Mouse (Mus musculus) naive thymus-derived CD4-positive, alpha-beta T cell, adult 2 months (primary cell): ENCODE measurements around the gene Wdr13.

Experiments
- DNase-seq: peaks from one replicate; pipeline ENCODE4 v3.0.0-alpha.2; 2011; ENCODE audit warnings: low read depth

Gene Wdr13

DNA sequence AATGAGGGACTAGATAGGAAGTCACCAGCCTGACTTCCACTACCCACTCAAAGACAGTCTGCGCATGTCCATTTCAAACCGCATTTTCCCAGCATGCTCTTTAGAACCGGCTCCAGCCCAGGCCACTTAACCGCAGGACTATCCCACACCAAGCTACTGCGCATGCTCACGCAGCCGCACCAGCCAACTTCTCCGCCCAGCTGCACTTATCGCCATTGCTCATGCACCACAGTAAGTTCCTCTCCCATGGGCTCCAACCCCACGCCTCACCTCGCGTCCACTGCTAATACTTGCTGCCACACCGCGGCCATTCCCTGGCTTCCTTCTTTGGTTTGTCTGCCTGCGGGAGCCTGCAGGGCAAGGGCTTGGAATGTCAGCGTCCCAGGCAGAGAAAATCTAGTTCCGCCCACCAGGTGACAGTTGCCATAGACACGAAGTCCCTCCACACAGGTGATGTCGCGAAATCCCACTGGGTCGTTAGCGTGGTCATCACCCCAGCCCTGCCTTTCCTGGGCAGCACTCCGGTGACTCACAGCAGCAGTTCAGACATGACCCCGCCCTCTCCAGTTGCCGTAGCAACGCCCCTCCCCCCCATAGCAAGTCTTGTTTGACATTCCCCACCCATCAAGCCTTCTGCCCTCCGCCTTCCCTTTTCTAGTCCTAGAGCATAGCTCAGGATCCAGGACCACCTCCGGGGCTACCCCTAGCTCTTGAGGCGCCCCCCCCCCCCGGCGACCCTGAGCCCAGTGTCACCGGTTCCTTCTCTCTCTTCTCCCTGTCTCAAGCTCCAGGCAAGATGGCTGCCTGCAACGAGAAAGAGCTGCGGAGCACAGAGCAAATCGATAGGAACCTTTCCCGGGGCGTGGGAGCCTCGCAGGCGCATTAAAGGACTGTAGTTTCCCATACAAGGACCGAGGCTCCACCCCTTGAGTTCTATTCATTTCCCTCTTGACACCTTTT lies at the start of gene Wdr13:
Wdr13 (minus strand) TSS at position 876 of the 960 bp plus-strand sequence.
- peak; percentile 93 for DNase-seq

DNA sequence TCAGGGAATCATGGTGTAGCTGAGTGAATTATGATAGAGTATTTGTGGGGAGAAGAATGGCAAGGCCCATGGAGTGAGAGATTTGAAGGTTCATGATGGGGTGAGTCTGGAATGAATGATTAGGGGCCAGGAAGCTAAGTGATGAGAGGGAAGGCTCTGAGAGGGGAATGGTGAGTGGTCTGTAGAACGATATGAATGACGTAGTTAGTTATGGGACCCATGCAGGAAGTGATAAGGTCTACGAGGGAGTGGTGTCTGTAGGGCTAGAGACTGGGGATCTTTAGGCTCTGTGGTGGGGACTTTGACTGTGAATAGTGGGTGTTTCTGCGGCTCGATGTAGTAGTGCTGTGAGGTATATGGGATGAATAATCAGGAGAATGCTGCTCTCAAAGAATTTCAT lies 47.0 kb upstream of the Wdr13 start:
- DNase-seq: no peak

DNA sequence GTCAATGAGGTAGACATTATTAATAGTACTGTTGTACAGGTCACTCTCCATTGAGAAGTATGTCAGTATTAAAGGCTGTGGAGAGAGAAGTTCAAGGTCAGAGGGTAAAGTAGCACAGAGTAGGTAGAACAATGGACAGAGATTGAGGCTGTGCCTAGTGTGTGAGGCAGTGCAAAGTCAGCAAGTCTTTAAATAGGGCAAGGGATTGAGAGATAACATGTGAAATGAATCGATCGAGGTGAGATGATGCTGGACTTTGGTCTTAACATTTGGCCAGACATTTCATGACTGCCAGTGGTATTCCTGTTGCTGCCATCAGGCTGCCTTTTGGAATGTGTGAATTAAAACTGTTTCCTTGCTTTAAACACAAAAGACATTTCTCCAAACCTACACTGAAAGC lies 46.2 kb upstream of the Wdr13 start:
- no peak for DNase-seq

DNA sequence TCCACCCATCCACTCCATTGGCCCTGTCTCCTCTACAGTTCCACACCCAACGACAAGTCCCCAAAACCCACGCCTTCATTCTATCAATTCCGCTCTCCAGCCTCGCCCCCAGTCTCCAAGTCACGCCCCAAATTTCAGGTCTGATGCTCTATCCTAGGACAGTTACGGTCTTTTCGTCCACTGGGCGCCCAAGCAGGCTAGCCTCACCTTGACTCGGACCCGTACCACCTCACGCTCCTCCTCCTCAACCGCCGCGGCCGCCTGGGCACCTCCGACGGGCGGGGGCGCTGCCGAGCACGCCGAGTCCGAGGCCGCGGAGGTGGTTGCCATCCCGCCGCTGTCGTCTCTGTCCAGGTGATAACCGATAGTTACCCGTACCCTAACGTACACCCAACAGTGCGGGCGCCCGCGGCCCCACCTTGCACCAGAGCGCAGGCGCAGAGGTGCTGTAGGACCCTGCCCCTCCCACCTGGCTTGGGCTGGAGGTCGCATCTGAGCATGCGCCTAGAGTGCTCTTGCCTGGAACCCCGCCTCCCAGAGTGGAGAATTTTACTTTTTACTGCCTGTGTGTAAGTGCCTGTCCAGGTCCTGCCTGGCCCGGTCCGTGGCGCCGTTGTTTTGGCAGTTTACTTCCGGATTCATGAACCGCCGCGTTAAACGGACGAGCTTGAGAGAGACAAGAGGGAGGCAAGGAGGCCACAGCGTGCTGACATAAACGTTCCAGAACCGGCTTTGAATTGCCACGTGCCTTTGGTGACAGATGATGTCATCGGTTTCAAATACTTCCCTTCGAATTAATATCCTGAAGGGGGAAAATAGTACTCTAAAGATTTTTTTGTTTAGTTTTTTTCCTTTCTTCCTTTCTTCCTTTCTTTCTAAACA lies 43.1 kb upstream of the Wdr13 start, which contains the start of gene Tbc1d25:
Tbc1d25 (minus strand) TSS at position 678 of the 882 bp plus-strand sequence.
- peak; percentile 93 for DNase-seq

DNA sequence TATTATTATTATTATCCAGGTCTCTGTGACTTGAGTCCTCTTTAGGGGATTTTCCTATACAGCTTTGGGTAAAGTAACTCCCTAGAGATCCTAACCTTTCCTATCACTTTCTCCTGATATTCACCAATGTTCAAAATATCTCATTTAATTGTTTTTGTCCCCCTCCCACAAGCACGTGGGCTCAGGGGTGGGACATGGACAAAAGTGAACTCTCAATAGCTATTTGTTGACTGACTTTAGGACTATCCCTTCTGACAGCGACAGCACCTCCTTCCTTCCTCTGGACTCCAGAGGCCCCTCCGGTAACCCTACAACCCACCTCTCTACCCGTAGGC lies 42.4 kb upstream of the Wdr13 start:
- no peak for DNase-seq

DNA sequence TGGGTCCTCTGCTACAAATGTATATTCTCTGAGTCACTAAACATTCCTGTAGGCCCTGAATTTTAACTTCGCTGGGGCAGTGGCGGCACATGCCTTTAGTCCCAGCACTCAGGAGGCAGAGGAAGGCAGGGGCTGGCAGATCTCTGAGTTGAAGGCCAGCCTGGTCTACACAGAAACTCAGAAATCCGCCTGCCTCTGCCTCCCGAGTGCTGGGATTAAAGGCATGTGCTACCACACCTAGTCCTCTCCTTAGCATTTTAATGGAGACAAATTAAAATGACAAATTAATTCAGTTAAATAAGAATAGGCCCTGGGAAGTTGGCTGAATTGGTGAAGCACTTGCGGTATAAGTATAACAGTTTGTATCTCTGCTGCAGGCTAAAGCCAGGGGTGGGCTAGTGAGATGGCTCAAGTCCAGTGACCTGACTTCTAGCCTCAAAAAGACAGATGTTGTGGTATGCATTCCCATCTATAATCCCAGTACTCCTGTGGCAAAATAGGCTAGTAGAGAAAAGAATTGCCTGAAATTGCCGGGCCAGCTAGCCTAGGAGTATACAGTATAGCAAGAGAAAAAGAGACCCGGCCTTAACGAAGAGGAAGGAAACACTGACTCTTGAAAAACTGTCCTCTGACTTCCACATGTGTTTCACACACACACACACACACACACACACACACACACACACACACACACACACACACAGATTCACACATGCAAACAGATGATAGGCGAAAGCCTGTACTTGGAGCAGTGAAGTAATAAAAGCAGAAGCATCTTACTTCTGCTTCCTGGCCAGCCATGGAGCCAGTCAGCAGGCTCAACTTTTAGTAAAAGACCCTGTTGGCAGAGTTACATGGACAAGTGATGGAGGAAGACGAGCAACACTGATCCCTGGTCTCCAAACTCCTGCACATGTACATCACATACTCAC lies 35.3 kb upstream of the Wdr13 start:
- DNase-seq: no peak

DNA sequence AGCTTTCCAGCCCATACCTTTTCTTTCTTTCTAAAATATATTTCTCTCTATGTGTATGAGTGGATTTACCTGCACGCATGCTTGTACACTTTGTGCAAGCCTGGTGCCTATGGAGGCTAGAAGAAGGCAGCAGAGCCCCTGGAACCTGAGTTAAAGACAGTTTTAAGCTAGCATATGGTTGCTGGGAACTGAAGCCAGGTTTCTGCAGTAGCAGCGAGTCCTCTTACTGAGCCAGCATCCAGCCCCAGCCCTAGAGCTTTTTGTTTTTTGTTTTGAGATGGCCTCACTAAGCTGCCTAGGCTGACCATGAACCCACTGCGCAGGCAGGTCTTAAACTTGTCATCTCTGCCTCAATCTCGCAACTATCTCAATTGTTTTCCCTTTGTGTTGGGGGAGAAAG lies 31.8 kb upstream of the Wdr13 start:
- DNase-seq: no peak

DNA sequence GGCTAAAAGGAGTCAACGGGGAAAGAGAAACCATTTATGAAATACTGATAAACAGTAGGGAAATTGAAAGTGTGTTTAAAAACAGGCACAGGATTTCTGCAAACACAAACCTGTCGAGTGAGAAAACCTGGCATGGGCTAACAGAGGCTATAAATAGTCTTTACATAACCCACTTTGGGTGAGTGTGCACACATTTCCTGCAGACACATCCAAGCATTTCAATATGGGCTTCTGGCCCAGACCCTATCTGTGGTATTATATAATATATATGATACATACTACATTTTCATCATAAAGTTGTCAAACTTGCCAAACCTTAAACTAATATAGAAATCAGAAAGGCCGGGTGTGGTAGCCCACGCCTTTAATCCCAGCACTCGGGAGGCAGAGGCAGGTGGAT lies 30.4 kb upstream of the Wdr13 start:
- no peak for DNase-seq

DNA sequence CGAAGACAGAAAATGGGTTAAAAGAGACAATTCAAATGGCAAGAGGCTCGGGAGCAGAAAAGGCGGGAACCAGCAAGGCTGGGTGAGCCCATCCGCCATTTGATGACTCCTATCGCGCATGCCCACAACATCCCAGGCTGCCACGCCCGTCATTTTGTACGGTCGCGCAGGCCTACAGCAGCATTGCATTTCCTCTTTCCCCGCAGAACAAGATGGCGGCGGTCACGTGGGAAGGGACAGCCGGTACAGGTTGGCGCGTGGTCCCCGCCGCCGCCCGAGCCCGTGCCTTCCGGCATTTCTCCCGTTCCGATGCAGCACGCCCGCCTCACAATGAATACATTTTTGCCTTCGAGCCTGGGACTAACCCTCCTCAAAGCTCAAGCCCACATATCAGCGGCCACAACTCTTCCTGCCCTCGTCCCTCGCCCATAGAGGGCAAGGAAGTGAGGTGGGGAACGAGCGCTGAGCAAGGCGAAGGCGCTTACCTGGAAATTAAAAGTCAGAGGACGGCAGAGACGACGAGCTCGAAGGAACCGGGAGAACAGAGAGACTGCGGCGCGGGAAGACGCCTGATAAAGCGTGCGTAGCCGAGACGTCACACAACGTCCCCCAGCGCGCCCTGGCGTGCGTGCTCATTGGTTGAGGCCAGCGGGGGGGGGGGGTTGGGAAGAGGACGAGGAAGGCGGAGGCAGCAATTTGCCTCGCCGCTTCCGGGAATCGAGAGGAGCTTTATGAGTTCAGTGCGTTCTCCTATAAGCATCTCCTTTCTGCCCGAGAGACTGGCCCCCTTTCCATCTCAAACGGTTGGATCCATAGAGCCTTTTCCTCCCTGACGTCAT lies 12.7 kb upstream of the Wdr13 start, which contains the start of gene Rbm3:
Rbm3 (minus strand) TSS at position 728 of the 839 bp plus-strand sequence.
- peak; percentile 90 for DNase-seq

DNA sequence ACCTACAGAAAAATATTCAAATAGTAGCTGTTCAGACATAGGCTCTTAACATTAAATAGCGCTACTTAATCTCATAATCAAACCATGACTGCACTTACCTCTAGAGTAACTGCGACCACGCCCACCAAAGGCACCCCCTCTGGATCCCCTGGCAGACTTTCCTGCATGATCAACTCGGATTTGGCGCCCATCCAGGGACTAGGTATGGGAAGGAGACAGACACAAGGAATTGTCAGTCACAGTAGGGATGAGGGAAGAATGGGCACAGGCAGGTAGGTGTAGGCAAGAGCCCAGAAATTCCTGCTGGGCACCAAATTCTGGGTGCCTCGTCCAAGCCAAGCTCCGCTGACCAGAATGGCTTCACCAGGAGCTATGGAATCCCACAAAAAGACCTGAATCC lies 11.1 kb upstream of the Wdr13 start:
- no peak for DNase-seq

DNA sequence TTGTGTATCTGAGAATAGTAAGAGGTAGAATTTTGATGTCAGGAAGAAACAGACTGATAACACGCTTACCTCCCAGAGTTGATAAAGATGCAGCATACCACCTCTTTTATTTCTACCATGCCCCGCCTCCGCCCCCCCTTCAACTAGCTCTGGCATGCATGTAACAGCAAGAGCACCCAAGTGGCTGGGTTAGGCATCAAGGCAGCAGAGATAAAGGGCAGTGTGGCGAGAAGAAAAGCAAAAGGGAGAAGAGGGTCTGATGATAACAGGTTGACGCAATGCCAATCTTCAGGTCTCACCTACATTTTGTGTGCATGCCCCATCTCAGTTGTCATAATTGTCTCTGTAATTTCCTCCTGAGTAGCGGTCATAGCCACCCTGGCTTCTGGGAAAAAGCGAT lies 10.3 kb upstream of the Wdr13 start:
- peak; percentile 11 for DNase-seq

DNA sequence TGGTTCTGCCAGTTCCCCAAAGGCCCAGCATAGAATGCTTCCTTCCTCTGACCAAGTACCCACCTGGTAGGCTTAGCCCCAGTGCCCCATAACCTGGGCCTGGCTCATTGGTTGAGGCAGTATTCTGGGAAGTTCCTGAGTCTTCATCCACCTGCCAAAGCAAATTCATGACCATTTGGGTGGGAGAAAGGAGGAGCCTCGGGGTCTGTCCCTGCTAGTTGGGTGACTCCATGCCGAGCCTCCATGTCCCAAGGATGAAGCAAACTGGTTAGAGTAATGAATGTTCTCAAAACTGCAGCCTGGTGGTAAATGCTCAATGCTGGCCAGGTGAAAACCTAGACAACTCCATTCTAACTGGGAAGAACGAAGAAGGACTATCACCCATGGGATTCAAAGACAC lies 8.4 kb upstream of the Wdr13 start:
- peak; percentile 10 for DNase-seq

DNA sequence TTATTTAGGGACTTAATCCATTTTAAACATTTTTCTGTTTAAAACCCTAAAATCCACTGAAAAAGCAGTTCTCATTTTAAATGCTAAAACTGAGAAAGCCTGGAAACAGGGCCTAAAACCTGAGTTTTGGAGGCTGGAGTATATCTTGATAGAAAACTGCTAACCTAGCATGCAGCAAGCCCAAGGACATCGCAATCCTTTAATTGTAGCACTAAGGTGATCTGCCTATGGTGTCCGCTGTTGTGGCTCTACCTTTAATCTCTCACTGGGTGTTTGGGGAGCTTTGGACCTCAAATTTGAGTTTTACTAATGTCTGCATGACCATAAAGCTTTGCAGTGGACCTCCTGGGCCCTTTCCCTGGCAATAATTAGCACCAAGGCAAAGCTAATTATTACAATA lies 7.8 kb upstream of the Wdr13 start:
- DNase-seq: no peak

DNA sequence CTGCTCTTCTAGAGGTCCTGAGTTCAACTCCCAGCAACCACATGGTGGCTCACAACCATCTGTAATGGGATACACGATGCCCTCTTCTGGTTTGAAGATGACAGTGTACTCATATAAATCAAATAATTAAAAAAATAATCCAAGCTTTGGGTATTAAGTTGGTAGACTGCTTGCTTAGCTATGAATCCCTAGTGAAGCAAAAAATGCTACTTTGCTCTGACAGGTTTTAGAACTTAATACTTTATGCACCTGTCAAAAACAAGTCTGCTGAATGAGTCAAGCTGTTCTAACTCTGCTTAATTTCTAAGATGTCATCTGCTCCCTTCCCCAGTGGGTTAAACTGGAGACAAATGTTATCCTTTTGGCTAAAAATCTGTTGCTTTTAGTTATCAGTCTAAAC lies 6.8 kb upstream of the Wdr13 start:
- DNase-seq: peak; percentile 17

DNA sequence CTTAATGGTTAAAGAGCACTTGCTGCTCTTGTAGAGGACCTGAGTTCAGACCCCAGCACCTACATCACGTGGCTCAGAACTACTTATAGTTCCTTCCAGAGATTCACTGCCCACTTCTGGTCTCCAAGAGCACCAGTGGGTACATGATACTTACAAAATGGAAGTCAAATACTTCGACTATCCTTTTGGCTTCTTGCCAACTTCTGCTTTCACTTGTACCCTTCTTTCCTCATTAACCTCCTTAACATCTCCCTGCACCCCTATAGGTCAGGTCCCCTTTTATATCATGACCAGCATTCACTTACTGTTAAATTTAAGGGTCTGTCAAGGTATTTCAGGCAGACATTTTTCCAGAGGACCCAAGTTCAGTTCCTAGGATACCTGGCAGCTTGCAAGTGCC lies 3.2 kb upstream of the Wdr13 start:
- DNase-seq: peak; percentile 28

DNA sequence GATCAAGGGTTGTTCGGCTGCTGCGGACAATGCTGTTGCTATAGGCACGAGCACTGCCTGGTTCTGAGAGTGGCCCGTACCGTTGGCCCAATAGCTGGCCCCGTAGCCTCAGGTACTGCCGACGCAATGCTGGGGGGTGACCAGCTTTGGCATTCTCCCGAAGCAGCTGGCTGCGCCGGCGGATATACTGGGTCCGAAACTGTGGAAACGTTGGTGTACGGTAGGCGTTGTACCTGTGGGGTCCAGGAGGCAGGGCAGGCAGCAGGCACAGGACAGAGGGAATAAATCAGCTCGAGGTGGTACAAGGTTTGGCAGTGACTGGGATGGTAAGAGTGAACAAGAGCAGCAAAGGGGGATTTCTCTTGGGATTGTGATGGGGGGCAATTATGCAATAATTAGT lies 1.3 kb downstream of the Wdr13 start:
- DNase-seq: no peak

DNA sequence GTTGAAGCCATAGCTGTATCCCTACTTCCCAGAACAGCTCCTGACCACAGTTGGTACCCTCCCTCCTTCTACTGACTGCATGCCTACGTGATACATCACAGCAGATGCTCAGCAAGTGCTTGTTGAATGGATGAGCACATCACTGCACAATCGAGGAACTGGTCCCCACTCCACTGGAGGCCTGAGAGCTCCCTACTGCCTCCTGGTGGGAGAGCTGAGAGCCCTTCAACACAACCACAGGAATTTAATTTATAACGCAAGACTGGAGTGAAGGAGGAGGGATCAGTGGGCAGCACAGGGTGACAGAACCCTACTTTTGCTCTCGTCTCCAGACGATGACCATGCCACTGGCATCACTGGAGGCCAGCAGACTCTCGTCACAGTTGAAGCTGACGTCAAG lies 7.5 kb downstream of the Wdr13 start:
- no peak for DNase-seq

DNA sequence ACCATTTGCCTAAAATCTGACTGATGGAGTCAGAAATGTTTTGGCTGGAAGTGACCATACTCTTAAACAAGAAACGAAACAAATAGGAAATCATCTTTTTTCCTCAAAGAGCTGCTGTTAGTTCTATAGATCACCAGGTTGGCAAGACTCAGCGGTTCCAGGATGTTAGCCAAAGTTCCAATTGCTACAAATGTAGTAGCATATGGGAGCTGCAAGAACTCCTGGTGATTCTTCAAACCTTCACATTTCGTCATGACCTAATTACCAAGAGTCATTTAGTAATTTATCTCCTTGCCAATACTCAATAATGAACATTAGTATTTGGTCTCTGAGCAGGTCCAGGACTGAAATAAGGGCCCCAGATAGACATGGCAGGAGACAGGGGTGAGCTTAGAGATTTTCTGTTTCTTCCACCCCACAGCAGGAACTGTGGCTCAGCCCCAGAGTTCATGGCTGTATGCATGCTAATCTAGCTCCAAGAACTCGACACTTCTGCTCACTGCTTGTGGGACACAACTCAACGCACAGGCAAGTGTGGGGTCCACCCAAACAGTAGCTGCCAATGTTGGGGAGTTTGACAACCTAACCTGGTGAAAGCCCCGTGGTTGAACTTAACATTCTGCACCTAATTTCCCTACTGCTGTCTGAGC lies 8.7 kb downstream of the Wdr13 start:
- DNase-seq: no peak

DNA sequence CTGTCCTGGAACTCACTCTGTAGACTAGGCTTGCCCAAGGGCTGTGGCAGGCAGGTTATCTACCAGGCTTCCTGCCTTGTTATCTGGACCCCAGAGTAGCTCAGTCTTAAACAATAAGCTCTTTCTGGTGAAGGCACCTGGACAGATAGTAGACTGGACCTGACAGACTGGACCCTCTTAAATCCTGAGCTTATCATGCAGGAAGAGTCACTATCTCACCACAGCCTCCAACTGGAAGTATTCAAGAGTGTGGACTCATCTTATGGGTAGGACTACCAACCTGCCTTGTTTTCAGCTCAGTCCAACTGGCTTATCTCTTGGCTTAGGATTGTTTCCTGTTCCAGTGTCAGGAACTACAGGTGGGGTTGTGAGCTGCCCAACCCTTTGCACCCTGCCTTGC lies 15.4 kb downstream of the Wdr13 start:
- DNase-seq: no peak

DNA sequence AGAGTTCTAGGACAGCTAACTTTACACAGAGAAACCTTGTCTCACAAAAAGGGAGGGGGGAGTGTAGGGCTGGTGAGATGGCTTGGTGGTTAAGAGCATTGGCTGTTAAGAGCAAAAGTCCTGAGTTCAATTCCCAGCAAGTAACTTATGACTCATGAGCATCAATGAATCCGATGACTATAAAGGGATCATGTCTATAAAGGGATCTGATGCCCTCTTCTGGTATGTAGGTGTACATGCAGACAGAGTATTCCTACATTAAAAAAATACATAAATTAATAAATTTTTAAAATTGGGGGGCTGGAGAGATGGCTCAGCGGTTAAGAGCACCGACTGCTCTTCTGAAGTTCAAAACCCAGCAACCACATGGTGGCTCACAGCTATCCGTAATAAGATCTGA lies 17.4 kb downstream of the Wdr13 start:
- peak; percentile 40 for DNase-seq
